Mouse (Mus musculus) ES-CJ7 (cell line): Measurements from ENCODE around the gene Phf21b.
A peak's percentile ranks its signal among the peaks of the same experiment; 100 is the strongest.
"Not testable (repeated sequence)": the region's sequence is repeated elsewhere in the genome, so short reads cannot be mapped to it uniquely, and the experiment has no call there.

Experiments used
- DNase-seq: peaks from one replicate; pipeline ENCODE4 v3.0.0; 2011; ENCODE audit warnings: low read depth, low spot score

The Phf21b gene

GRCm38 (mm10) chr15:84775421-84776174, 80.3 kb downstream of the Phf21b start:
- DNase-seq: no peak

- DNase-seq: peak; percentile 79
Measured at GRCm38 (mm10) chr15:84772191-84773111, 83.4 kb downstream of the Phf21b start.

DNA sequence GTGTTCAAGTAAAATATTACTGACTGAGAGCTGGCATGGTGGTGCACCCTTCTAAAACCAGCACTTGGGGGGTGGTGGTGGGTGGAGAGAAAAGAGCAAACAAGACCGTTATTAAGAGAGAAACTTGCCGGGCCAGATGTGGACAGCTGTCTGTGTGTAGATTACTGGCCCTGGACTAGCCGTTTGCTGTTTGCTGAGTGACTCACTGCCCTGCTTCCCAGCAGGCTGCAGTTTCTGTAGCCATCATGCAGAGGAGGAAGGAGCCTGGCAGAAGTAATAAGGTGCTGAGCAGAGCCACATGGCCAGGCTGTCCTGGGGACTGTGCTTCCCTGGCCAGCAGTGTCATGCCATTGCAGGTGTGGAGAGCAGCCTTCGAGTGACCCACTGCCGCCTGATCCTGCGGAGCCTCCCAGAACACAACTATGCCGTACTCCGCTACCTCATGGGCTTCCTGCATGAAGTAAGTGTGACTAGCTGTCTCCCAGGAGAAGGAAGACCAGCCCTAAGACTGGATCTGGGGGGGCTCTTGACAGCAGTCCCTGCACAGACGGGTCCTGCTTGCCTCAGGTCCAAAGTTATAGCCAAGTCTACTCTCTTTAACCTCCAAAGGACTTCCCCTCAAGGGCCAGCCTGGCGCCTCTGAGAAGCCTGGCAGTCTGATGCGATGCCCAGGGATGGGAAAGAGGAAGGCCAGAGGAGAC, 86.1 kb downstream of the Phf21b start:
- no peak for DNase-seq

- DNase-seq: not testable (repeated sequence)
Measured at GRCm38 (mm10) chr15:84768531-84768930, 87.3 kb downstream of the Phf21b start.

GRCm38 (mm10) chr15:84766621-84767020, 89.2 kb downstream of the Phf21b start:
- peak; percentile 79 for DNase-seq

DNA sequence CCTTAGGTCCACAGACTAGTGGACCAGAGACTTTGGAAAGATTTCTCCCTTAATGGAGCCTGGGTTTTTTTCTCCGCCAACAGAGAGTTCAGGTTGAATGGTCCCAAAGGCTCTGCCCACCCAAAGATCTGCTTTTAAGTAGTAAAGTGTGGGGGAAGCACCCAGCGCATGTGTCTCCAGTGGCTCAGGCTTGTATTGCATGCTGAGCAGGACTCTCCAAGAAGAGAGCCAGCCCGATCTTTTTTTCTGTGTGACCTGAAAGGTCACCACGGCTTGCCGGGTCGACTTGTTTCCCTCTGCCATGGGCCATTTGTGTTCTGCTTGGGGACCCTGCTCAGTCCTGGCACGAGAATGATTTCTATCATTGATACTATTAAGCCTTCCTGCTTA, 92.4 kb downstream of the Phf21b start:
- no peak for DNase-seq

DNA sequence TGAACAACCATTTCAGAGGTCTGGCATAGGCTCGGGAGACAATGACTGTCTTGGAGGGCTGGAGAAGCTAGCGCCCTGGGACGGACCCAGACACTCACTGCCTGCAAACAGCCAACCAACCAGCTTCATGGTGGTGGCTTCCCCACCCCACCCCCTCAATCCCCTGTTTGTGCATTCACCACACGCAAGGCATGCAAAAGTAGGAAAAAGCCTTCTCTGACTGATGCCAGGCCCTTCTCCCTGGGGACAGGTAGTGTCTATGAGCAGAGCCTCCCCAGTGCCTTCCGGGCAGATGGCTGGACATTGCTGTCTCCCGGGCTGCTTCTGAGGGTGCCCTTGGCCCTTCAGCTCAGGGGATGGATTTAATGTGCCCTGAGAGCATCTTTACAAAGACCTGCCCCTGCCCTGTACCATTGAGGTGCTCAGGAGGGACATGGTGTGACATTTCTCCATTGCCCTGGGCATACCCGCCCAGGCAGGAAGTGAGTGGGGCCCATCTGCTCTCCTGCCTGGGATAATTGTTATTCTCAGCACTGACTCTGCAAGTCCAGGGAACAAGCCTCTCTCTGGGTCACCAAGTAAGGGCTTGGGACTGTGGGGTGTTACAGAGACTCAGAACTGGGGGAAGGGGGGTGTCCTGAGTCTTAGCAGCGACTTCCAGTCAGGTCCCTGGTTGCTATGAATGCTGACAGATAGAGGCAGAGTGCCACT, 93.0 kb downstream of the Phf21b start:
- DNase-seq: no peak

DNA sequence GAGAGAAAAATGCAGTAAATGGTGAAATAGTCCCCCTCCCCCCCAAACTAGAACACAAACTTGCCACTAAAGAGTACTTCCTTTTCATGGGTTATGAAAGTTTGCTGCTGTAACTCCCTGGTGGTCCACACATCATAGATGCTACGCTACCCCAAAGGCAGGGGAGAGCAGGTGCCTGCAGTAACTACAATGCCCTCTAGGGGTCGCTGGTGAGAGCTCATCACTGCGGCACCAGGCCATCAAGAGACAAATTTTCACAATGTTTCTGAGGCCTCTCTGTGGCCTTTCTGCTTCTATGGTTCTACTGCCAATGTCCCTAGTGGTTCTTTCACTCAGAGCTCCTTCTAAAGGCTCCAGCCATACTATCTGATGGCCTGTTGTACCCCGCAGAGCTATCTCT, 97.4 kb downstream of the Phf21b start:
- DNase-seq: peak; percentile 57

DNA sequence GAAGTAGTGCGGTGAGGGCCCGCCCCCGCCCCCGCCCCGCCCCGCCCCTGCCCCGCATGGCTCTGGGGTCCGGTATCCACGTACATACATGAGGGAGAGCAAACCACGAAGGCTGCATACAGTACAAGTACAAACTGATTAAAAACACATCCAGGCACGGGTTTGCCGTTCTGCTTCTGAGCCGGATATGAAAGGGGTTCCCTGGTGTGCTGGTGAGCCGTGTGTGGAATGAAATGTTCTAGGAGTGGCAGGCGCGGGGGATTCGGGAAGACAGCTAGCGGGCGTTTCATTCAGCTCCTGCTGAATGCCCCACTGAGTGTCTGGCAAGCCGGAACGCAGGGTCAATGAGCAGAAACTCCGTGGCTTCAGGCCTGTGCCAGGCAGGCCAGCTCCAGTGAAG, 99.4 kb downstream of the Phf21b start:
- DNase-seq: no peak

DNA sequence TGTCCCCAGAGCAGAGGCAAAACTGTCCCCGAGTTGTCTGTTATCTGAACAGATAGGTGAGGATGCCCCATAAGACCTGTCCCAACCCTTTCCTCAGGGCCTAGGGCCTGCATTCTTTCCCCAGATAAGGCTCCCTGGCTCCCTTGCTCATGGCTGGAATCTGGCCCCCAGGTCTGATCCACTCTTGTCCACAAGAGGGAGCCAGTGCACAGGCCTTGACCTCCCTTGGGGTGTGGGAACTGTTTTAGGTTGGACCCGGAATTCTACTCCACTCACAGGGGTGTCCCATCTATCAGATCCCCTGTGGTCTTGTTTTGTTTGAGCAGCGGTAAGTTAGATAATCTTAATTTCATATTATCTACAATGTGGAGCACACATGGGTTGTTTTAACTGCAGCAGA, 100.9 kb downstream of the Phf21b start:
- DNase-seq: peak; percentile 63

- no peak for DNase-seq
Measured at GRCm38 (mm10) chr15:84745831-84746230, 110.0 kb downstream of the Phf21b start.

DNA sequence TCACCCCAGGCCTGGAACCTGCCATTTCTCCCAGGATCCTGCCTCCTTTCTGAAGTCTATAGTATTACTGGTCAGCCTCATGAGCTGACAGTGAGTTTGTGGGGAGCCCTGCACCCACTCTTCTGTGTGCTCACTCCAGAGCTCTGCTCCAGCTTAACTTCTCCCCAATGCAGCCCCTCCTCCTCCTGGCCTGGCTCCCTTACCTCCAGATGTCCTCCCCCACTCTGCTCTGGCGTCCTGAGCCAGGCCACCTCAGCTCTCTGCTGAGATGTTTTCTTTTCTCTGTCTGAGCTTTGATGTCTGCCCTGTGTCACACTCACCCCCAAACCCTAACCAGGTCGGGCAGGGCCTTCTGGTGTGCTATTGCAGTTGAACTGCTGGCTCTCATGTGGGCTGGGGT, 111.5 kb downstream of the Phf21b start:
- DNase-seq: no peak

DNA sequence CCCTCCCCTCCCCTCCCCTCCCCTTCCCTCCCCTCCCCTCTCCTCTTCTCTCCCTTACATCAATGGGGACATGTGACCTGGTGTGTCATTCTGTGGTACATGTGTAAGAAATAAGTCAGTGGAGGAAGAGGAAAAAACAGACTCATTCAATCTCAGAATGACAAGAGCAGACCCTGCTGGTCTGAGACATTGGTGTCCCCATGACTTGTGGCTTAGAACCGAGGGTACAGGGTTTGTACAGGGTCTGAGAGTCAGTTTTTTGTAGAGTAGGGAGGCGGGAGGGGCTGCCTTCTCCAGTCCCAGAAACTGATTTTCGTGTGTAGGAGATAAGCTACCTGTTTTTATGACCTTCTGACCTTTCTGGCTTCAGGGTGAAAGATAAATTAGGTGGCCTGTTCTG, 112.5 kb downstream of the Phf21b start:
- DNase-seq: peak; percentile 33

GRCm38 (mm10) chr15:84741573-84741972, 114.3 kb downstream of the Phf21b start:
- no peak for DNase-seq

DNA sequence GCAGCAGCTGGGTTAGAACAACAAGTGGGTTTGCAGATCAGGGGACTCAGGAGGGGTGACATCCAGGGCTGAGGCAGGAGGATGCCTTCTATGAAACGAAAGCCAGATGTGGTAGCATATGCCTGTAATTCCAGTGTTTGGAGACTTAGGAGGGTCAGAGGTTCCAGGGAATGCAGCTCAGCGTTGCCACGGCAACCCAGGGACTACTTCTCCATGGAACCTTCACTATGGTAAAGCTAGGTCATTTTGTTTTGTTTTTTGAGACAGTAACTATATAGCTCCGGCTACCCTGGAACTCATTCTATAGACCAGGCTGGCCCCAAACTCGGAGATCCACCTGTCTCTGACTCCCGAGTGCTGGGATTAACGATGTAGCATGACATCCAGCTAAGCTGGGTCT, 117.6 kb downstream of the Phf21b start:
- DNase-seq: no peak

GRCm38 (mm10) chr15:84736994-84737346, 118.9 kb downstream of the Phf21b start:
- no peak for DNase-seq

DNA sequence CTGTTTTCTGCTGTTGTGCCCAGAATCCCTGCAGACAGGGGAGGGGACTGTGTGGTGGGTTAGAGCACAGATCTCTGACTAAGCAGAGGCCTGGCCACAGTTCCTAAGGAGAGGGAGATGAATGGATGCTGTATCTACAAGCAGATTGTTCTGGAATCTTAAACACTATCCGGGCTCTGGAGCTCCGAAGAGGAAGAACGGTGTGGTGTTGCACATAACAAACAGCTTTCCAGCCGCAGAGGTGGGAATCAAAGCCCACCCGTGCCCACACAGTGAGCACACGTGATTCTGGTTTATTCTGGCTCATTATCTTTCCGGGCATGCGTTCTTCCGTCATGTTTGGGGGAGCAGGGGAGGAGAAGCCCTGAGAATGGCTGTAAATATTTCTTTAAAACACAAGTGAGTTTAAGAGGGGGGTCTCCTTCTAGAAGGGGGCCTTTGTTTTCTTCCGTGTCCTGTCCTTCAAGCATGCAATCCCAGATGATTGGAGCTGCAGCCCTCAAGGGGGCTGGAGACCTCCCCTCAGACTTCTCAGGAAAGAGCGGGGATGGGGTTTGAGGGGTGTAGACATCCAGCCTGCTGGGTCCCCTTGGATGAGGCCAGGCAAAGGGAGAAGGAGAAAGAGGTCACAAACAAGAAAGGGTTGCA, 119.4 kb downstream of the Phf21b start:
- DNase-seq: no peak
